In the genomic region with DNA sequence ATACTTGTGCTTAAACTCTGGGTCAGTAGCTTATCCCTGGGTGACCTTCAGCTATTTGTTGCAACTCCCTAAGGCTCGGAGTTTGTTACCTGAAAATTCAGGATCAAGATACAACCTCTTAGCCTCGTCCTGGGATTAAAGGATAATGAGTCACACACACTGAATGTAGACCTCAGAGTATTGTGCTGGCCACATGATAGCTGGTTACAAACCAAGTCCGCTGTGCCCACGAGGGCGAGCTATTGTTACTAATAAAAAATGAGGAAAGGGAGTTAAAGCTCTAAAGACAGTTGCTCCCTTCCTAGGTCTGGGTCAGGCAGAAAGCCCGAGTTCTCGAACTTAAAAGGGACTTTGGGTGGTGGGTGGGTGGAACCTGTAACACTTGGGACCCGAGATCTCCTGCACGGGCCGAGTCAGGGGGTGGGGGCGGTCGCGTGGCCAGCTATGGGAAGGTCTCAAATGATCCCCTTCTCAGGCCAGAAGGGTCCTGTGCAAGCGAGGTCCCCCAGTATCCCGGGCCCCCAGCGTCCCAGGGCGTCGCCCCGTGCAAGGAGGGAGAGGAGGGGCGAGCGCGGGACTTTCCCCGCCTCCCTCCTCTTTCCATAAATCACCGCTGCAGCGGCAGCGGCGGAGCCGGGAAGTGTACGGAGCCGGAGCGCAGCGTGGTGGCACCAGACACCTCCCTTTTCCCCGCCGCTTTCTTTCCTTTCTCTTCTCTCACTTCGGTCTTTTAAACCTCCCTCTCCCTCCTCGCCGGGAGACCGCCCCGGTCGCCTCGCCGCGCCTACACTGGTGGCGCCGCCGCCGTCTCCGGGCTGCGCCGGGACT, we compare ENCODE assay signal across 8 mouse cellular contexts. TPM values are rescaled to one million over a fixed set of nuclear protein-coding genes. Genes with fewer than 3 reads are reported as not detected.
DNase-seq lines count a peak whose midpoint lies in the region; ATAC-seq lines count a peak whose summit lies in the region.

A gene (plus strand): TSS at position 633 of the 828 bp plus-strand sequence.

- peak within 1 kb of the TSS; percentile 82 for H3K4me3 ChIP-seq in heart, embryonic 11.5 days (ENCODE audit: low read depth, low read length)
- peak within 1 kb of the TSS; percentile 74 for H3K4me3 ChIP-seq in kidney, embryonic 15.5 days (replicated peaks)
- peak within 1 kb of the TSS; percentile 56 for H3K4me3 ChIP-seq in liver, embryonic 12.5 days
- H3K4me3 ChIP-seq in neural tube, embryonic 14.5 days (ENCODE audit: low read depth, low read length) = peak within 1 kb of the TSS; percentile 68

- peak within 1 kb of the TSS; percentile 92 for H3K4me2 ChIP-seq in heart, embryonic 11.5 days
- peak within 1 kb of the TSS; percentile 80 for H3K4me2 ChIP-seq in kidney, embryonic 15.5 days
- H3K4me2 ChIP-seq in liver, embryonic 12.5 days = peak within 1 kb of the TSS; percentile 69
- H3K4me2 ChIP-seq in neural tube, embryonic 14.5 days (ENCODE audit: low read depth, low read length) = peak within 1 kb of the TSS; percentile 89

- under 1% methylated on average over 50 of the region's 50 CpGs for WGBS in heart, embryonic 11.5 days (ENCODE audit: insufficient replicate concordance)
- WGBS in kidney, embryonic 15.5 days = under 1% methylated on average over 50 of the region's 50 CpGs
- 2% methylated on average over 41 of the region's 50 CpGs for WGBS in liver, embryonic 12.5 days (ENCODE audit: insufficient replicate concordance)
- WGBS in neural tube, embryonic 14.5 days = 2% methylated on average over 27 of the region's 50 CpGs

- H3K36me3 ChIP-seq in heart, embryonic 11.5 days (ENCODE audit: control insufficient read depth, insufficient read depth, low read length) = no peaks in the 10 kb centered on the region
- no peaks in the 10 kb centered on the region for H3K36me3 ChIP-seq in kidney, embryonic 15.5 days
- H3K36me3 ChIP-seq in liver, embryonic 12.5 days = no peaks in the 10 kb centered on the region
- no peaks in the 10 kb centered on the region for H3K36me3 ChIP-seq in neural tube, embryonic 14.5 days (ENCODE audit: control insufficient read depth, insufficient read depth, low read length)

- H3K9me3 ChIP-seq in heart, embryonic 11.5 days (replicated peaks; ENCODE audit: control insufficient read depth, low read length) = no peaks in the 10 kb centered on the region
- H3K9me3 ChIP-seq in kidney, embryonic 15.5 days (replicated peaks) = no peaks in the 10 kb centered on the region
- no peaks in the 10 kb centered on the region for H3K9me3 ChIP-seq in liver, embryonic 12.5 days (replicated peaks)
- no peaks in the 10 kb centered on the region for H3K9me3 ChIP-seq in neural tube, embryonic 14.5 days (ENCODE audit: control insufficient read depth, low read length)

- no peaks in the 10 kb centered on the region; the same call in 1 of the 2 replicates for H3K27me3 ChIP-seq in heart, embryonic 11.5 days (ENCODE audit: control insufficient read depth, insufficient read depth, low read length)
- no peaks in the 10 kb centered on the region for H3K27me3 ChIP-seq in kidney, embryonic 15.5 days
- H3K27me3 ChIP-seq in liver, embryonic 12.5 days (replicated peaks) = peaks cover 73% of the 10 kb centered on the region
- peaks cover 3% of the 10 kb centered on the region; the same call in 1 of the 2 replicates for H3K27me3 ChIP-seq in neural tube, embryonic 14.5 days (ENCODE audit: control insufficient read depth, insufficient read depth, low read length)

- H3K4me1 ChIP-seq in heart, embryonic 11.5 days (ENCODE audit: control insufficient read depth, insufficient read depth, low read length) = peaks cover 6% of the 10 kb centered on the region; the same call in 1 of the 2 replicates
- H3K4me1 ChIP-seq in kidney, embryonic 15.5 days = peaks cover 36% of the 10 kb centered on the region
- H3K4me1 ChIP-seq in liver, embryonic 12.5 days = no peaks in the 10 kb centered on the region
- peaks cover 15% of the 10 kb centered on the region for H3K4me1 ChIP-seq in neural tube, embryonic 14.5 days (ENCODE audit: control insufficient read depth, insufficient read depth, low read length)

- H3K27ac ChIP-seq in heart, embryonic 11.5 days (ENCODE audit: low read depth, low read length) = peak within 1 kb of the TSS; percentile 92
- H3K27ac ChIP-seq in kidney, embryonic 15.5 days = peak within 1 kb of the TSS; percentile 96
- H3K27ac ChIP-seq in liver, embryonic 12.5 days = peak within 1 kb of the TSS; percentile 25; the same call in 1 of the 2 replicates
- peak within 1 kb of the TSS; percentile 80 for H3K27ac ChIP-seq in neural tube, embryonic 14.5 days (ENCODE audit: low read depth, low read length)

- peak within 1 kb of the TSS; percentile 92 for H3K9ac ChIP-seq in heart, embryonic 11.5 days (ENCODE audit: low read depth, low read length)
- peak within 1 kb of the TSS; percentile 86 for H3K9ac ChIP-seq in kidney, embryonic 15.5 days
- H3K9ac ChIP-seq in liver, embryonic 12.5 days = peak within 1 kb of the TSS; percentile 57
- H3K9ac ChIP-seq in neural tube, embryonic 14.5 days (replicated peaks; ENCODE audit: low read depth, low read length) = peak within 1 kb of the TSS; percentile 69

- peak; percentile 68 to 71 for DNase-seq in urinary bladder, adult 18-20 months (ENCODE audit: low spot score in 2 of 2)
- DNase-seq in urinary bladder, postnatal 10 days (ENCODE audit: low spot score) = no peak
- DNase-seq in thymus, postnatal 0 days (ENCODE audit: low spot score) = no peak

- ATAC-seq in erythroid progenitor cell, adult 5-6 weeks (replicated peaks; ENCODE audit: low FRiP score, poor library complexity, severe bottlenecking) = no peak
- peak; percentile 73 for ATAC-seq in heart, embryonic 11.5 days (replicated peaks; ENCODE audit: insufficient number of reproducible peaks, low FRiP score, low TSS enrichment)
- ATAC-seq in kidney, embryonic 15.5 days (replicated peaks; ENCODE audit: low FRiP score) = peak; percentile 88
- no peak for ATAC-seq in liver, embryonic 12.5 days
- ATAC-seq in neural tube, embryonic 14.5 days (ENCODE audit: low read depth) = peak; percentile 79

RNA-seq across cellular contexts. Expression of the gene that starts here (rescaled TPM):
- 36.8 and 66.2 TPM in 2 replicates for total RNA-seq in erythroid progenitor cell, adult 5-6 weeks (2015; ENCODE audit: low replicate concordance)
- 12.0 and 39.4 TPM in 2 replicates for total RNA-seq in erythroid progenitor cell, adult 5-6 weeks (2017; ENCODE audit: low replicate concordance)
- polyA plus RNA-seq in heart, embryonic 11.5 days (2014; fragmentation: Nextera tagmentation; extraction: Ambion mirVana) = 9.3 and 16.3 TPM in 2 replicates
- polyA plus RNA-seq in kidney, embryonic 15.5 days (2015; fragmentation: Nextera tagmentation; extraction: Ambion mirVana) = 14.2 and 19.0 TPM in 2 replicates
- polyA plus RNA-seq in liver, embryonic 12.5 days (2016; fragmentation: Nextera tagmentation; extraction: Ambion mirVana) = 6.1 and 7.4 TPM in 2 replicates
- 15.3 and 18.6 TPM in 2 replicates for polyA plus RNA-seq in neural tube, embryonic 14.5 days (2014; fragmentation: Nextera tagmentation; extraction: Ambion mirVana)
- polyA plus RNA-seq in thymus, postnatal 0 days (2015; fragmentation: Nextera tagmentation; extraction: Ambion mirVana) = 3.5 and 3.9 TPM in 2 replicates

Comparison
In these comparisons a context has a peak if more than half of its experiments do, and no peak if none do; other contexts are left out.
1. DNase-seq: peak in urinary bladder, adult 18-20 months (2 of 2); none in urinary bladder, postnatal 10 days (single experiment) and thymus, postnatal 0 days (single experiment).
2. ATAC-seq: peak in heart, embryonic 11.5 days (single experiment), kidney, embryonic 15.5 days (single experiment) and neural tube, embryonic 14.5 days (single experiment); none in erythroid progenitor cell, adult 5-6 weeks (single experiment) and liver, embryonic 12.5 days (single experiment).
3. H3K27ac ChIP-seq: peak in every context shown above with its lines; median percentile 96 in kidney, embryonic 15.5 days; 92 in heart, embryonic 11.5 days; 80 in neural tube, embryonic 14.5 days; 25 in liver, embryonic 12.5 days.
4. Peak in every context shown above with its lines, with median percentiles within 50 percentile points of each other: H3K4me2 ChIP-seq, H3K4me3 ChIP-seq and H3K9ac ChIP-seq.